Mouse (Mus musculus) bone marrow macrophage, adult 2 months (primary cell): ENCODE measurements around the gene Cfap57. TPM values are rescaled to one million over a fixed set of nuclear protein-coding genes. Genes with fewer than 3 reads are reported as not detected.
A peak's percentile ranks its signal among the peaks of the same experiment; 100 is the strongest.

Experiments
- H3K27ac ChIP-seq: 2 replicates; pipeline ENCODE4 v1.5.1; 2012; ENCODE audit warnings: low read depth, low read length; ENCODE audit not compliant: insufficient read depth
- H3K4me1 ChIP-seq: 2 replicates; pipeline ENCODE4 v1.6.1; 2012; ENCODE audit warnings: low read length; ENCODE audit not compliant: control insufficient read depth, insufficient read depth
- H3K4me3 ChIP-seq: 2 replicates; pipeline ENCODE4 v1.5.1; 2012; ENCODE audit warnings: mild to moderate bottlenecking, low read length, moderate library complexity; ENCODE audit not compliant: insufficient read depth
- CTCF ChIP-seq: IDR thresholded peaks from 2 replicates; pipeline ENCODE4 v1.5.1; 2012; ENCODE audit warnings: low read depth, mild to moderate bottlenecking, low read length, moderate library complexity
- POLR2A ChIP-seq: IDR thresholded peaks from 2 replicates; pipeline ENCODE4 v1.6.1; 2012; ENCODE audit warnings: mild to moderate bottlenecking, low read depth, low read length, borderline replicate concordance
- polyA plus RNA-seq: library from polyadenylated mRNA; stranded (reverse); fragments of >200 nt; gene quantifications from 2 replicates; pipeline ENCODE4 v1.2.4, GENCODE M21; 2012; ENCODE audit not compliant: missing spikeins, insufficient read depth, insufficient read length

The Cfap57 gene
- polyA plus RNA-seq, 1 experiment = not detected

- Histone ChIP-seq H3K4me3 (no peak overlapping the region), H3K4me1 (no peaks in the 10 kb centered on the region), H3K27ac (no peak overlapping the region)
- TF ChIP-seq CTCF = no peak
- no peak for TF ChIP-seq POLR2A
Measured at GRCm38 (mm10) chr4:118604065-118604464, 16.5 kb downstream of the Cfap57 start.

DNA sequence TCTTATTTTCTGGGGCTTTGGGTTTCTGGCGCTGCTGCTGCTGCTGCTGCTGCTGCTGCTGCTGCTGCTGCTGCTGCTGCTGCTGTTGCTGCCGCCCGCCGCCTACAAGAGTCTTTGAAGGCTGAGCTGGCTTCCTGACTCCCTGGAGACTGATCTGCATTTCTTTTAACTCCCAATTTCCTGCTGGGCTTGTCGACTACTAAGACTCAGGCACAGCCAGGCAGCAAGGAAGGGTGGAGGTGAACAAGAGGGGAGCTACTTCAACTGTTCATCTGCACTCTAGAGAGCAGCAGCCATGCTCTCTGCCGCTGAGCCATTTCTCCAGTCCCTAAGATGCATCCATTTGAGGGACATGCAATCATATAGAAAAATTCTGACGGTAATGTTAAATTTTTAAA, 30.8 kb downstream of the Cfap57 start:
- H3K4me1 ChIP-seq = no peaks in the 10 kb centered on the region
- TF ChIP-seq CTCF = no peak
- TF ChIP-seq POLR2A = no peak
- no peak overlapping the region for H3K27ac ChIP-seq
- no peak overlapping the region for H3K4me3 ChIP-seq

GRCm38 (mm10) chr4:118589053-118589732, 31.4 kb downstream of the Cfap57 start:
- Histone ChIP-seq H3K4me1 (no peaks in the 10 kb centered on the region), H3K4me3 (no peak overlapping the region), H3K27ac (no peak overlapping the region)
- no peak for TF ChIP-seq POLR2A
- no peak for TF ChIP-seq CTCF

- H3K27ac ChIP-seq = no peak overlapping the region
- TF ChIP-seq CTCF (no peak), POLR2A (no peak)
- no peaks in the 10 kb centered on the region for H3K4me1 ChIP-seq
- no peak overlapping the region for H3K4me3 ChIP-seq
Measured at GRCm38 (mm10) chr4:118582629-118583028, 37.9 kb downstream of the Cfap57 start.

DNA sequence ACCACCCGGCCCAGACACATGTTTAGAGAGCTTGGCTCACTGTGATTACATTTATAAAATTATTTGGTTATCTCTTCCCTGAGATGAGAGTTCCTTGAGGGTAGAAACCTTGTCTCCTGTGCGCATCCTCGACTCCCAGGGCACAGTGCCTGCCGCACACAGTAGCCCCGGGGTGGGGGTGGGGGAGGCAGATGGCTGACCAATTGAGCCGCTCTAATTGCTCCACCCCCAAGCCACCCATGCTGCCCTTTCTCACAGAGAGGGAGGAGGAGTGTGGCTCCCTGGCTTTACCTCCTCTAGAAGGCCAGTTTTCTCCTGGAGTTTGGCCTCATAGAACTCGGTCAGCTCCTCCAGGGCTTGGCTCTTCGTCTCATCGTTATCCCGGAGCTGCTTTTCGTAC, 39.1 kb downstream of the Cfap57 start:
- H3K4me3 ChIP-seq = no peak overlapping the region
- TF ChIP-seq POLR2A = no peak
- TF ChIP-seq CTCF = no peak
- H3K4me1 ChIP-seq = no peaks in the 10 kb centered on the region
- H3K27ac ChIP-seq = no peak overlapping the region

DNA sequence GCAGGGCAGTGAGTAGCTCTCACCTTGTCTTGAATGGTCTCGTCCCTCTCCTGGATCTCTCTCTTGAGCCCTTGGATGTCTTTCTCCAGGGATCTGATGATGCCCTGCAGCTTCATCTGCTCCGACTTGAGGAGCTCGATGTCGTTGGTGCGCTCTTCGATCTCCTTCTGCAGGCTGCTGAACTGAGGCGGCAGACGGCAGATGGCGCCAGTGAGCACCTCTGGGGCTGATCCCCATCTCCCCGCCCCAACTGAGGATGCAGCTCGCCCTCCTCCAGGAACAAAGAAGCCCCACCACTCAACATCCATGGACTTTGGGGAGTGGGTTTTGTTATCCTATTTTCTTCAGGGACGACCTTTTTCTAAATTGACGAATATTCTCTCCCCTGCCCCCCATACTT, 41.3 kb downstream of the Cfap57 start:
- no peaks in the 10 kb centered on the region for H3K4me1 ChIP-seq
- H3K4me3 ChIP-seq = no peak overlapping the region
- no peak overlapping the region for H3K27ac ChIP-seq
- TF ChIP-seq POLR2A (no peak), CTCF (no peak)

DNA sequence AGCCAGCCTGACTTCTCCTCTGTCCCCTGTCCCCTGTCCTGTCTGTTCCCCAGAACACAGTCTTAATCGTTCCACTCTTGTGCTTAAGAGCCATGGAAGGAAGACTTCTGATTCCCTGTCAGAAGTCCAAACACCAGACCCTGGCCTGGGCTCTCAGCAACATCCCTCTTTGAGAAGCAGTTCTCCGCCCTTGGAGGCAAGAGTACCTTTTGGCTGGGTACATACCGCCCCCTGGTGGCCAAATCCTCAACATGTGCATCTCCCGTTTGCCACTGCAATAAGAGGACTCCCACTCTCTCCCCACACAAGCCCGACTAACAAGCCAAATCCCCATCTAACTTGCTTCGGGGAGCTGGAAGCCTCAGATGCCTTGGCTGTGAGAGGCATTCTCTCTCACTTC, 44.5 kb downstream of the Cfap57 start:
- Histone ChIP-seq H3K27ac (no peak overlapping the region), H3K4me1 (no peaks in the 10 kb centered on the region), H3K4me3 (no peak overlapping the region)
- TF ChIP-seq POLR2A (no peak), CTCF (peak; percentile 93)

DNA sequence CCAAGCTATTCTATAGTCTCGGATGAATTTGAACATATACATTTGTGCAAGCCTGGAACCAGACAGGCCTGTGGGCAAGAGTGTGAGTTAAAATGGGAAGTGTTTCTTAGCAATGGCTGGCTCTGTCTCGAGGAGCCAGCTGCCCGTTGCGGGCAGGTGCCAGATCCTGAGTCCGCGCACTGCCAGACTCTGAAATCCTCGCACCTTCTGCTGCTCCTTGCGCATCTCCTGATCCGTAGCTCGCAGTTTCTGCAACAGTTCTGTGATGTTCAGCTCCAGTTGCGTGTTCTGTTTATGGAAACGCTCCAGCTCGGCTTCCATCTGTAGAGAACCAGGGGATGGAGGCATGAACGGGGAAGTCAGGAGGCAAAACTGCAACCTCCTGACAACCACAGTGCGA, 49.1 kb downstream of the Cfap57 start:
- TF ChIP-seq CTCF (no peak), POLR2A (no peak)
- H3K27ac ChIP-seq = no peak overlapping the region
- H3K4me1 ChIP-seq = no peaks in the 10 kb centered on the region
- H3K4me3 ChIP-seq = no peak overlapping the region

GRCm38 (mm10) chr4:118569320-118569719, 51.3 kb downstream of the Cfap57 start:
- Histone ChIP-seq H3K4me1 (no peaks in the 10 kb centered on the region), H3K27ac (no peak overlapping the region), H3K4me3 (no peak overlapping the region)
- TF ChIP-seq CTCF (no peak), POLR2A (no peak)

- no peak overlapping the region for H3K4me3 ChIP-seq
Measured at GRCm38 (mm10) chr4:118568709-118569108, 51.9 kb downstream of the Cfap57 start.

More at GRCm38 (mm10) chr4:118568709-118569108, 51.9 kb downstream of the Cfap57 start:
- H3K27ac ChIP-seq = no peak overlapping the region
- H3K4me1 ChIP-seq = no peaks in the 10 kb centered on the region
- TF ChIP-seq CTCF (no peak), POLR2A (no peak)
